Mouse (Mus musculus): ENCODE results near the gene Pdxp.

The Pdxp gene

GRCm38 (mm10) chr15:78899740-78900584, 13.8 kb upstream of the Pdxp start, which contains the start of gene Sh3bp1:
Gene Sh3bp1 (plus strand): TSS chr15:78899768.
- DNase-seq (ENCODE audit: low spot score) = peak; percentile 57

GRCm38 (mm10) chr15:78900585-78901421, 12.9 kb upstream of the Pdxp start:
- DNase-seq (ENCODE audit: low spot score) = no peak

GRCm38 (mm10) chr15:78901422-78901789, 12.3 kb upstream of the Pdxp start:
- DNase-seq (ENCODE audit: low spot score) = no peak

- no peak for DNase-seq (ENCODE audit: low spot score)
Measured at GRCm38 (mm10) chr15:78903243-78903642, 10.5 kb upstream of the Pdxp start.

GRCm38 (mm10) chr15:78908399-78908798, 5.3 kb upstream of the Pdxp start:
- DNase-seq (ENCODE audit: low spot score) = no peak

- no peak for DNase-seq (ENCODE audit: low spot score)
Measured at GRCm38 (mm10) chr15:78908982-78909381, 4.7 kb upstream of the Pdxp start.

- no peak for DNase-seq (ENCODE audit: low spot score)
Measured at GRCm38 (mm10) chr15:78912040-78912439, 1.7 kb upstream of the Pdxp start.

GRCm38 (mm10) chr15:78914091-78914822, 538 bp downstream of the Pdxp start:
- DNase-seq (ENCODE audit: low spot score) = no peak

GRCm38 (mm10) chr15:78914823-78915659, 1.3 kb downstream of the Pdxp start:
- no peak for DNase-seq (ENCODE audit: low spot score)

GRCm38 (mm10) chr15:78915660-78916017, 1.9 kb downstream of the Pdxp start:
- no peak for DNase-seq (ENCODE audit: low spot score)

GRCm38 (mm10) chr15:78916052-78916826, 2.5 kb downstream of the Pdxp start:
- no peak for DNase-seq (ENCODE audit: low spot score)

GRCm38 (mm10) chr15:78918126-78918525, 4.4 kb downstream of the Pdxp start:
- no peak for DNase-seq (ENCODE audit: low spot score)

- DNase-seq (ENCODE audit: low spot score) = no peak
Measured at GRCm38 (mm10) chr15:78919914-78920313, 6.2 kb downstream of the Pdxp start.

GRCm38 (mm10) chr15:78922700-78923099, 9.0 kb downstream of the Pdxp start:
- DNase-seq (ENCODE audit: low spot score) = no peak

- no peak for DNase-seq (ENCODE audit: low spot score)
Measured at GRCm38 (mm10) chr15:78923585-78923984, 9.9 kb downstream of the Pdxp start.

GRCm38 (mm10) chr15:78925129-78925528, 11.4 kb downstream of the Pdxp start:
- DNase-seq (ENCODE audit: low spot score) = peak; percentile 55

- DNase-seq (ENCODE audit: low spot score) = peak; percentile 90
Measured at GRCm38 (mm10) chr15:78926021-78926919, 12.6 kb downstream of the Pdxp start, which contains the start of gene Lgals1. Gene Lgals1 (plus strand): TSS chr15:78926725.

- DNase-seq (ENCODE audit: low spot score) = no peak
Measured at GRCm38 (mm10) chr15:78927021-78927787, 13.5 kb downstream of the Pdxp start.

Data from ovary, adult 18-20 months (tissue).